In genomic region chr11:74870991-74871622, GRCm38 (mm10) we compare ENCODE assay signal across 9 mouse cellular contexts. TPM values are rescaled to one million over a fixed set of nuclear protein-coding genes. Genes with fewer than 3 reads are reported as not detected.
DNase-seq lines count a peak whose midpoint lies in the region; ATAC-seq lines count a peak whose summit lies in the region.
"Had no signal": no experiment of that assay in that cellular context is flagged by ENCODE, and none has a peak within 500 bp of the region (broad histone marks: within the 10 kb centered on the region; RNA-seq: fewer than 3 reads in every experiment).

No protein-coding gene starts in this region.

- H3K4me1 ChIP-seq in forebrain, embryonic 12.5 days, result peaks cover 20% of the 10 kb centered on the region
- H3K4me1 ChIP-seq in forebrain, embryonic 10.5 days, result peaks cover 22% of the 10 kb centered on the region

- peak overlapping the region; percentile 31 for H3K4me2 ChIP-seq in forebrain, embryonic 12.5 days

- H3K9me3 ChIP-seq in forebrain, embryonic 12.5 days, result no peaks in the 10 kb centered on the region
- H3K9me3 ChIP-seq in forebrain, embryonic 10.5 days, result no peaks in the 10 kb centered on the region

- WGBS in forebrain, embryonic 12.5 days, result 35% methylated on average over 12 of the region's 12 CpGs
- WGBS in forebrain, embryonic 10.5 days, result 35% methylated on average over 12 of the region's 12 CpGs

- H3K27ac ChIP-seq in forebrain, embryonic 12.5 days, result peak overlapping the region; percentile 76
- no peak overlapping the region for H3K27ac ChIP-seq in forebrain, embryonic 10.5 days
- H3K27ac ChIP-seq: liver, embryonic 14.5 days had no signal

- H3K4me3 ChIP-seq in forebrain, embryonic 12.5 days (replicated peaks), result no peak overlapping the region
- H3K4me3 ChIP-seq in forebrain, embryonic 10.5 days, result no peak overlapping the region

- intact Hi-C loops in left cerebral cortex, postnatal 25 days (cut with DNase I), result no loop called here

- no peak for ATAC-seq in forebrain, embryonic 12.5 days (ENCODE audit: low FRiP score)

- no peaks in the 10 kb centered on the region for H3K27me3 ChIP-seq in forebrain, embryonic 12.5 days
- H3K27me3 ChIP-seq in forebrain, embryonic 10.5 days (ENCODE audit: poor library complexity, severe bottlenecking), result no peaks in the 10 kb centered on the region

- peaks cover 26% of the 10 kb centered on the region for H3K36me3 ChIP-seq in forebrain, embryonic 12.5 days (replicated peaks)
- peaks cover 27% of the 10 kb centered on the region for H3K36me3 ChIP-seq in forebrain, embryonic 10.5 days (replicated peaks)

- DNase-seq in forebrain, embryonic 10.5 days (ENCODE audit: extremely low spot score, low spot score), result no peak
- DNase-seq in urinary bladder, adult 18-20 months (ENCODE audit: low spot score in 2 of 2), result peak; percentile 55 to 75
- no peak for DNase-seq in urinary bladder, postnatal 10 days (ENCODE audit: low spot score)
- peak; percentile 62 to 77 for DNase-seq in left cerebral cortex, postnatal 25 days (ENCODE audit: low spot score in 2 of 2)
- DNase-seq in right cerebral cortex, postnatal 14 days, result peak; percentile 50
- DNase-seq in gastrocnemius, postnatal 25 days, result no peak
- no peak for DNase-seq in kidney, postnatal 36 days

- no peak overlapping the region for H3K9ac ChIP-seq in forebrain, embryonic 12.5 days
- H3K9ac ChIP-seq: liver, embryonic 14.5 days had no signal

RNA-seq across cellular contexts. Expression of gene Sgsm2, which starts 25.8 kb away (rescaled TPM):
- 12.2 and 13.7 TPM in 2 replicates for polyA plus RNA-seq in forebrain, embryonic 12.5 days (2016; fragmentation: Nextera tagmentation; extraction: Ambion mirVana)
- polyA plus RNA-seq in forebrain, embryonic 10.5 days (2016; fragmentation: Nextera tagmentation; extraction: Ambion mirVana), result 6.5 and 6.8 TPM in 2 replicates
- total RNA-seq in left cerebral cortex, postnatal 25 days (2021), result 10 to 100 TPM; 76.0 to 78.3 TPM
- total RNA-seq in gastrocnemius, postnatal 25 days (2021), result 1 to 10 TPM; 1.4 to 2.0 TPM

RNA-seq across cellular contexts. Expression of gene Tsr1, which starts 26.8 kb away (rescaled TPM):
- polyA plus RNA-seq in forebrain, embryonic 12.5 days (2016; fragmentation: Nextera tagmentation; extraction: Ambion mirVana), result 43.0 and 43.1 TPM in 2 replicates
- 63.0 and 66.1 TPM in 2 replicates for polyA plus RNA-seq in forebrain, embryonic 10.5 days (2016; fragmentation: Nextera tagmentation; extraction: Ambion mirVana)
- 10 to 100 TPM; 26.2 to 28.1 TPM for total RNA-seq in left cerebral cortex, postnatal 25 days (2021)
- 10 to 100 TPM; 19.0 to 22.7 TPM for total RNA-seq in gastrocnemius, postnatal 25 days (2021)

RNA-seq across cellular contexts. Expression of gene Mnt, which starts 40.4 kb away (rescaled TPM):
- 7.2 and 8.1 TPM in 2 replicates for polyA plus RNA-seq in forebrain, embryonic 12.5 days (2016; fragmentation: Nextera tagmentation; extraction: Ambion mirVana)
- polyA plus RNA-seq in forebrain, embryonic 10.5 days (2016; fragmentation: Nextera tagmentation; extraction: Ambion mirVana), result 4.7 and 4.9 TPM in 2 replicates
- 10 to 100 TPM; 27.4 to 29.3 TPM for total RNA-seq in left cerebral cortex, postnatal 25 days (2021)
- total RNA-seq in gastrocnemius, postnatal 25 days (2021), result 1 to 10 TPM; 5.3 to 5.6 TPM

RNA-seq across cellular contexts. Expression of gene Smg6, which starts 54.5 kb away (rescaled TPM):
- 22.0 and 23.9 TPM in 2 replicates for polyA plus RNA-seq in forebrain, embryonic 12.5 days (2016; fragmentation: Nextera tagmentation; extraction: Ambion mirVana)
- polyA plus RNA-seq in forebrain, embryonic 10.5 days (2016; fragmentation: Nextera tagmentation; extraction: Ambion mirVana), result 18.3 and 18.5 TPM in 2 replicates
- 10 to 100 TPM; 26.5 to 27.5 TPM for total RNA-seq in left cerebral cortex, postnatal 25 days (2021)
- total RNA-seq in gastrocnemius, postnatal 25 days (2021), result 10 to 100 TPM in 1 of 2 experiments, 1 to 10 TPM in 1; 9.4 to 10.1 TPM

RNA-seq across cellular contexts. Expression of gene Srr, which starts 54.6 kb away (rescaled TPM):
- polyA plus RNA-seq in forebrain, embryonic 12.5 days (2016; fragmentation: Nextera tagmentation; extraction: Ambion mirVana), result 27.5 and 30.8 TPM in 2 replicates
- 15.6 and 16.7 TPM in 2 replicates for polyA plus RNA-seq in forebrain, embryonic 10.5 days (2016; fragmentation: Nextera tagmentation; extraction: Ambion mirVana)
- total RNA-seq in left cerebral cortex, postnatal 25 days (2021), result 100 to 1,000 TPM in 1 of 2 experiments, 10 to 100 TPM in 1; 93.7 to 100 TPM
- total RNA-seq in gastrocnemius, postnatal 25 days (2021), result 10 to 100 TPM; 20.1 to 21.9 TPM

Comparison
In these comparisons a context has a peak if more than half of its experiments do, and no peak if none do; other contexts are left out.
1. DNase-seq: peak in urinary bladder, adult 18-20 months (2 of 2), left cerebral cortex, postnatal 25 days (2 of 2) and right cerebral cortex, postnatal 14 days (single experiment); none in forebrain, embryonic 10.5 days (single experiment), urinary bladder, postnatal 10 days (single experiment), gastrocnemius, postnatal 25 days (single experiment) and kidney, postnatal 36 days (0 of 2).
2. RNA of gene Sgsm2, which starts 25.8 kb away (total RNA-seq): 76.0 to 78.3 TPM in left cerebral cortex, postnatal 25 days; 1.4 to 2.0 TPM in gastrocnemius, postnatal 25 days; every median in the first group is over 10 times any median in the second.
3. RNA of gene Mnt, which starts 40.4 kb away (total RNA-seq): 27.4 to 29.3 TPM in left cerebral cortex, postnatal 25 days; 5.3 to 5.6 TPM in gastrocnemius, postnatal 25 days; every median in the first group is over 4 times any median in the second.